Mouse (Mus musculus): ENCODE measurements at regions not wholly inside any gene's neighbourhood (a gene's known extent, or its start where the extent isn't known, plus 50 kb on each side); places are given as distances from the start of the nearest gene placed in this dataset.

DNA sequence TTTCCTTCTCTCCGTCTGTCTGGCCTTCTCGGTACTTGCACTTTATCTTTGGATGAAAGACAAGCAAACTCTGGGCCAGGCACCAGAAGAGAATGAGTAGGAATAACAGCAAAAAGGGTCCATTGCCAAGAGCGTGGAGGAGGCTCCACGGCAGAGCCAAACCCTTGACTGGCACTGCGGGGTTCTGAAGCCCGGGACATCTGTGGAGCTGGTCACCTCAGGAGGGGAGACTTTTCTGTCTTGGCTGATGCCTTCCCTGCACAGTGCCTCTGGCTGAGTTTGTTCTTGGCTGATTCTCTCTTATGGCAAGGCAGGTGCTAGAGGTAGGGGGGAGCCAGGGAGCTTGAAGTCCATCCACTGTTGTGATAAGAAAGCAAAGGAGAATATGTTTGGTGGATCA is 130.1 kb upstream of the Npvf start:
- no peak for ATAC-seq
- H3K4me1 ChIP-seq (ENCODE audit: control insufficient read depth, insufficient read depth, low read length): no peaks in the 10 kb centered on the region
- H3K27ac ChIP-seq (ENCODE audit: low read length): peak overlapping the region; percentile 62
- no peak overlapping the region for H3K4me3 ChIP-seq (ENCODE audit: low read depth, low read length)
- no peak overlapping the region for H3K4me2 ChIP-seq (ENCODE audit: low read length)
- H3K27me3 ChIP-seq (ENCODE audit: control insufficient read depth, insufficient read depth, low read depth, low read length): no peaks in the 10 kb centered on the region
- H3K36me3 ChIP-seq (ENCODE audit: control insufficient read depth, insufficient read depth, low read length): no peaks in the 10 kb centered on the region
- H3K9me3 ChIP-seq (replicated peaks; ENCODE audit: control insufficient read depth, low read length, poor library complexity, severe bottlenecking): no peaks in the 10 kb centered on the region
- H3K9ac ChIP-seq (ENCODE audit: low read depth, low read length): no peak overlapping the region
- 90% methylated on average over 6 of the region's 6 CpGs for WGBS

- H3K9ac ChIP-seq (ENCODE audit: low read depth, low read length): no peak overlapping the region
- no peak for ATAC-seq
Measured at GRCm38 (mm10) chr6:50787666-50788065, 133.4 kb upstream of the Npvf start.

DNA sequence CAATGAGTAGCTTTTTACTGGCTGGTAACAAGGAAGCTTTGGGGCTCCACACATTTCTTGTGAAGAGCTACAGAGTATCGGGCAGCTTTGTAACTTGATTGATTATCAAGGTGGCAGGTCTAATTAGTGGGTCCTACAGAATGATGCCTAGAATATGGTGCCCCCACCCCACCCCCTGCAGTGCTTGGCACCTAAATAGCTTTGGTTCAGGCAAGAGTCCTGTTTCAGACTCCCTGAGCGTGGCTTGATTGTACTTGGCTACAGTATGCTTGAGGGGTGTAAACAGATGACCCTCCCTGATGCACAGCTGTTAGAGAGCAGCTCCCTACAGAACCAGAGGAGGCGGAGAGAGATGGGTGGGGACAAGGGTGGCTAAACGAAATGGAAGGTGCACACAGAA is 145.7 kb upstream of the Npvf start:
- Histone ChIP-seq H3K27ac (ENCODE audit: low read length) (no peak overlapping the region), H3K27me3 (ENCODE audit: control insufficient read depth, insufficient read depth, low read depth, low read length) (no peaks in the 10 kb centered on the region), H3K4me3 (ENCODE audit: low read depth, low read length) (no peak overlapping the region), H3K9me3 (replicated peaks; ENCODE audit: control insufficient read depth, low read length, poor library complexity, severe bottlenecking) (no peaks in the 10 kb centered on the region), H3K4me1 (ENCODE audit: control insufficient read depth, insufficient read depth, low read length) (0 out of 2 replicates have a peak, but pooled peaks cover 2% of the 10 kb centered on the region), H3K4me2 (ENCODE audit: low read length) (no peak overlapping the region), H3K9ac (ENCODE audit: low read depth, low read length) (no peak overlapping the region), H3K36me3 (ENCODE audit: control insufficient read depth, insufficient read depth, low read length) (no peaks in the 10 kb centered on the region)
- ATAC-seq: no peak
- 84% methylated on average over 4 of the region's 4 CpGs for WGBS

More at GRCm38 (mm10) chr6:50787666-50788065, 133.4 kb upstream of the Npvf start:
- Histone ChIP-seq H3K36me3 (ENCODE audit: control insufficient read depth, insufficient read depth, low read length) (no peaks in the 10 kb centered on the region), H3K27me3 (ENCODE audit: control insufficient read depth, insufficient read depth, low read depth, low read length) (no peaks in the 10 kb centered on the region), H3K27ac (ENCODE audit: low read length) (no peak overlapping the region), H3K9me3 (replicated peaks; ENCODE audit: control insufficient read depth, low read length, poor library complexity, severe bottlenecking) (no peaks in the 10 kb centered on the region), H3K4me2 (ENCODE audit: low read length) (no peak overlapping the region), H3K4me3 (ENCODE audit: low read depth, low read length) (no peak overlapping the region), H3K4me1 (ENCODE audit: control insufficient read depth, insufficient read depth, low read length) (no peaks in the 10 kb centered on the region)
- WGBS: 93% methylated on average over 8 of the region's 8 CpGs

DNA sequence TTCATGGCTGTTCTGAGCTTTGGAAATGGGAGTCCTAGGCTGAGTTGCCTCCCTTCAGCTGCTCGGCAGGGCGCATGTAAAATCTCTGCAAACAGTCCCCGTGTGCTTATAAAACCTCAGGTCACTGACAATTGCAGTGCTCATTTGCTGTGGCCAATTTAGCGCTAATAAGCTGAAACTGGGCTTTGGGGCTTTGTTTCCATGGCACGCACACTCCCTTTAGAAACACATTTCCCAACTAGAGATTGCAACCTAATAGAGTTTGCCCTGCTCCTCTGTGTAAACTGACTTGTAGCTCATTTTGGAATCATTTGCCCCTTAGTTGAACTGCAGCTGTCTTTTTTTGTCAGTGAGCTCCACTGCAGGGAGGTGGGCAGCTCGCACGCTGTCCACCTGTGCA is 148.7 kb upstream of the Npvf start:
- no peak for ATAC-seq

DNA sequence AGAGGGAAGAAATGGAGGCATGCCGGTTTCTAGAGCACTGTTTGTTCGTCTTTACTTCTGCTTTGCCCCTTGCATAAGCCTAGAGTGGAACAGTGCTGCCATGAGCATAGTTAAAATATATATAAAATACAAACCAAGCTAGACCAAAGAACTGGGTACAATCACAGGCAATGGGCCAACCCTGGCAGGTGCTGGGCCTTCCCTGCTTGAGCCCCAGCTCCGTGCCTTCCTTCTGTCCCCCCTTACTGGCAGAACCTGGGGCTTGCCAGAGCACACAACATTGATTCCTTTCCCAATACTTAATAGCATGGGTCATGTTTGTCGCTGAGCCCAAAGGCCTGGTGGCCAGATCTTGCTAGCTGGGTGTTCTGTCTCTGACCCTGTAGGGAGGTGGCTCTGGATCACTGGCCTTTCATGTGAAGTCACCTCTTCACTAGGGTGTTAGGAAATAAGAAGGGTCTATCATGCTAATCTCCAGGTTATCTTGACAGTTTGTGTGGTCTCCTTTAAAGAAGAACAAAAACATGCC is 150.3 kb upstream of the Npvf start:
- H3K4me3 ChIP-seq (ENCODE audit: low read depth, low read length): no peak overlapping the region
- H3K27me3 ChIP-seq (ENCODE audit: control insufficient read depth, insufficient read depth, low read depth, low read length): no peaks in the 10 kb centered on the region
- no peak overlapping the region for H3K4me2 ChIP-seq (ENCODE audit: low read length)
- H3K4me1 ChIP-seq (ENCODE audit: control insufficient read depth, insufficient read depth, low read length): 0 out of 2 replicates have a peak, but pooled peaks cover 5% of the 10 kb centered on the region
- H3K36me3 ChIP-seq (ENCODE audit: control insufficient read depth, insufficient read depth, low read length): no peaks in the 10 kb centered on the region
- H3K9ac ChIP-seq (ENCODE audit: low read depth, low read length): no peak overlapping the region
- no peaks in the 10 kb centered on the region for H3K9me3 ChIP-seq (replicated peaks; ENCODE audit: control insufficient read depth, low read length, poor library complexity, severe bottlenecking)
- WGBS: 86% methylated on average over 4 of the region's 4 CpGs
- H3K27ac ChIP-seq (ENCODE audit: low read length): no peak overlapping the region
- no peak for ATAC-seq

More for the DNA sequence above, 148.7 kb upstream of the Npvf start:
- H3K9ac ChIP-seq (ENCODE audit: low read depth, low read length): no peak overlapping the region
- WGBS: 43% methylated on average over 7 of the region's 7 CpGs
- H3K27ac ChIP-seq (ENCODE audit: low read length): peak overlapping the region; percentile 34; the same call in 1 of the 2 replicates
- 0 out of 2 replicates have a peak, but pooled peaks cover 2% of the 10 kb centered on the region for H3K4me1 ChIP-seq (ENCODE audit: control insufficient read depth, insufficient read depth, low read length)
- H3K36me3 ChIP-seq (ENCODE audit: control insufficient read depth, insufficient read depth, low read length): no peaks in the 10 kb centered on the region
- H3K9me3 ChIP-seq (replicated peaks; ENCODE audit: control insufficient read depth, low read length, poor library complexity, severe bottlenecking): no peaks in the 10 kb centered on the region
- no peaks in the 10 kb centered on the region for H3K27me3 ChIP-seq (ENCODE audit: control insufficient read depth, insufficient read depth, low read depth, low read length)
- H3K4me3 ChIP-seq (ENCODE audit: low read depth, low read length): no peak overlapping the region
- no peak overlapping the region for H3K4me2 ChIP-seq (ENCODE audit: low read length)

DNA sequence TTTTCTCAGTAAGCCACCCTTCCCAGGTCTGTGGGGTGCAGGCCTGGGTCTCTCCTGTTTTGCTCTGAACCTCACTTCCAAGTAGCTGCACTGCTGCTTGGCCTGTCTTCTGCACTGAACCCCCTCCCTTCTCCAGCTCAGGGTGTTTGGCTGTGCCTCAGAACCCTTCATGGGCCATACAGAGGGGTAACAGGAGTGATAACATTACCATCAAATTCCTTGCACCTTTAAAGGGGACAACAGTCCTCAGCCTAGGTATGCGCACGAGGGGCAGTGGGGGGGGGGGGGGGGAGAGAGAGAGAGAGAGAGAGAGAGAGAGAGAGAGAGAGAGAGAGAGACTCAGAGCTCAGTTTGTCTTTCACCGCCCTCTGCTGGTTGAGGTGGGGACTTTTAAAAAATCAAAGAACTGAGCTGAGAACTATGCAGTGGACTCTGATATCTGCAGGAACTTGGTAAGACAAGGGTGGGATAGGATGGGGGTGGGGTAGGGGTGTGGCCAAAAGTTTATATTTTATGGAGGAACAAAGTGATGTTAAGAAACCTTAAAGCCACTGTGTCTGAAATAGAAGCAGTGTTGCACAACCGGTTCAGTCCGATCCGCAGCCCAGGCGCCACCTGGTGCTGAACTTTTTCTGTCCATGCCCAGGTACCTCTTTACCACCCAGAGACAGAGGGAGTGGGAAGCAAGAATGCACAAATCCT is 152.3 kb upstream of the Npvf start:
- Histone ChIP-seq H3K27me3 (ENCODE audit: control insufficient read depth, insufficient read depth, low read depth, low read length) (no peaks in the 10 kb centered on the region), H3K9ac (ENCODE audit: low read depth, low read length) (no peak overlapping the region), H3K4me1 (ENCODE audit: control insufficient read depth, insufficient read depth, low read length) (0 out of 2 replicates have a peak, but pooled peaks cover 5% of the 10 kb centered on the region), H3K36me3 (ENCODE audit: control insufficient read depth, insufficient read depth, low read length) (no peaks in the 10 kb centered on the region), H3K27ac (ENCODE audit: low read length) (no peak overlapping the region), H3K4me3 (ENCODE audit: low read depth, low read length) (no peak overlapping the region), H3K9me3 (replicated peaks; ENCODE audit: control insufficient read depth, low read length, poor library complexity, severe bottlenecking) (no peaks in the 10 kb centered on the region), H3K4me2 (ENCODE audit: low read length) (no peak overlapping the region)
- peak; percentile 63 for ATAC-seq
- WGBS: 24% methylated on average over 6 of the region's 7 CpGs

GRCm38 (mm10) chr6:50807187-50808012 is 153.2 kb upstream of the Npvf start:
- Histone ChIP-seq H3K9ac (ENCODE audit: low read depth, low read length) (no peak overlapping the region), H3K4me1 (ENCODE audit: control insufficient read depth, insufficient read depth, low read length) (0 out of 2 replicates have a peak, but pooled peaks cover 5% of the 10 kb centered on the region), H3K36me3 (ENCODE audit: control insufficient read depth, insufficient read depth, low read length) (no peaks in the 10 kb centered on the region), H3K27me3 (ENCODE audit: control insufficient read depth, insufficient read depth, low read depth, low read length) (no peaks in the 10 kb centered on the region), H3K9me3 (replicated peaks; ENCODE audit: control insufficient read depth, low read length, poor library complexity, severe bottlenecking) (no peaks in the 10 kb centered on the region), H3K4me2 (ENCODE audit: low read length) (peak overlapping the region; percentile 17; the same call in 1 of the 2 replicates), H3K4me3 (ENCODE audit: low read depth, low read length) (no peak overlapping the region), H3K27ac (ENCODE audit: low read length) (no peak overlapping the region)
- 50% methylated on average over 19 of the region's 19 CpGs for WGBS
- ATAC-seq: peak; percentile 69

DNA sequence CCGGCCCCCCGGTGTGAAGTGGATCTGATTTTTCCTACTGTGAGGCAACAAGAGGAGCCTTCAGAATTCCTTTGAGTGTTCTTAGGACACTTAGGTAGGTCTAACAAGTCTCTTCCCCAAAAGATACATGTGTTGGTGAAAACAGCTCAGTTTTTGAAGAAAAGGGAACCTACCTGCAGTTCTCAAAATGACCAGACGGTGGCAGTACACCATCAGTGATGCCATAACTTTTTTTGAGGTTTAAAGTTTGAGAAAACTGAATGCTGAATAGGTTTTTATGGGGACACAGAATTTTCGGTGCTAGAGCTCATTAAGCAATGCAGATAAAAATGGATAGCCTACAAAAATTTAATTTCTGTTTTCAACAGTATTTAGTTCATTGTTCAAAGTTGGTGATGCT is 153.9 kb upstream of the Npvf start:
- H3K4me2 ChIP-seq (ENCODE audit: low read length): peak overlapping the region; percentile 17; the same call in 1 of the 2 replicates
- ATAC-seq: no peak

More for the DNA sequence above, 153.9 kb upstream of the Npvf start:
- no peak overlapping the region for H3K27ac ChIP-seq (ENCODE audit: low read length)
- H3K36me3 ChIP-seq (ENCODE audit: control insufficient read depth, insufficient read depth, low read length): no peaks in the 10 kb centered on the region
- WGBS: 8% methylated on average over 4 of the region's 4 CpGs
- H3K9me3 ChIP-seq (replicated peaks; ENCODE audit: control insufficient read depth, low read length, poor library complexity, severe bottlenecking): no peaks in the 10 kb centered on the region
- H3K4me1 ChIP-seq (ENCODE audit: control insufficient read depth, insufficient read depth, low read length): 0 out of 2 replicates have a peak, but pooled peaks cover 4% of the 10 kb centered on the region
- H3K4me3 ChIP-seq (ENCODE audit: low read depth, low read length): no peak overlapping the region
- no peaks in the 10 kb centered on the region for H3K27me3 ChIP-seq (ENCODE audit: control insufficient read depth, insufficient read depth, low read depth, low read length)
- H3K9ac ChIP-seq (ENCODE audit: low read depth, low read length): 0 out of 2 replicates have a peak overlapping the region, but pooled peaks have one; percentile 36

Data from midbrain, embryonic 16.5 days (tissue).